Mouse (Mus musculus) bone marrow, adult 2 months (tissue): ENCODE data around the gene C2cd5. TPM values are rescaled to one million over a fixed set of nuclear protein-coding genes. Genes with fewer than 3 reads are reported as not detected.
"Not testable (repeated sequence)": the region's sequence is repeated elsewhere in the genome, so short reads cannot be mapped to it uniquely, and the experiment has no call there.

Experiments
- H3K27ac ChIP-seq: fragments of 200-500 bp; 2 replicates; pipeline ENCODE4 v1.5.1; 2012; ENCODE audit warnings: low read depth, mild to moderate bottlenecking, control low read depth, inconsistent platforms, low read length; ENCODE audit not compliant: control insufficient read depth, poor library complexity, insufficient read depth
- H3K4me1 ChIP-seq: fragments of 200-500 bp; 2 replicates; pipeline ENCODE4 v1.6.1; 2011; ENCODE audit warnings: low read length; ENCODE audit not compliant: control insufficient read depth, insufficient read depth
- H3K4me3 ChIP-seq: fragments of 200-500 bp; replicated peaks from 2 replicates; pipeline ENCODE3; 2011; ENCODE audit warnings: mild to moderate bottlenecking, low read depth, low read length, control low read depth; ENCODE audit not compliant: control insufficient read depth
- CTCF ChIP-seq: fragments of 200-500 bp; IDR thresholded peaks from 2 replicates; pipeline ENCODE4 v1.5.1; 2011; ENCODE audit warnings: low read length, control low read depth; ENCODE audit not compliant: control insufficient read depth, insufficient read depth
- POLR2A ChIP-seq: fragments of 200-500 bp; IDR thresholded peaks from 2 replicates; pipeline ENCODE4 v1.6.1; 2011; ENCODE audit warnings: low read depth, mild to moderate bottlenecking, control low read depth, low read length, borderline replicate concordance; ENCODE audit not compliant: control insufficient read depth
- WGBS: fragments of 180-500 bp; shearing (Covaris S2); methylation state at CpG from one replicate; pipeline ENCODE4 v1.1.7; 2018; 5-methylcytosine and 5-hydroxymethylcytosine counted together
- polyA plus RNA-seq: library from polyadenylated mRNA; stranded (reverse); fragments of >200 nt; gene quantifications from 2 replicates; pipeline ENCODE4 v1.2.4, GENCODE M21; 2011; ENCODE audit warnings: low replicate concordance; ENCODE audit not compliant: missing spikeins, insufficient read depth, insufficient read length

Gene C2cd5
- polyA plus RNA-seq, 1 experiment: 26.5 TPM

DNA sequence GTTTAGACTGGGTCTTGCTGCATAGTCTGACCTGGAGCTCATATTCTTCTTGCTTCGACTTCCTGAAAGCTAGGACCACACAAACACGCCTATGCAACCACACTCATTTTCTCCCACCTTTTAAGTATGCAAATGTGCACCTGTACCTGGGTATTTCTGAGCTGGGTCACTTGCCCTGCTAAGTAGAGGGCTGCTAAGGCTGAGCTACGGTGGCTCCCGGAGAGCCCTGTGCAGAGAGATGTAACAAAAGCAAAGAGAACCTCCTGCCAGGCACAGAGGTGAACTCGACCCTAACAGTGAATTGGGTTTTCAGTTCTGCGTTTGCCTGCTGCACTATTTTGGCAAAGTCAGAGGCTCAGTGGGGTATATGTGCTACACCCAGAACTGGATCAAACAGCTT, 112.3 kb downstream of the C2cd5 start:
- TF ChIP-seq CTCF (no peak), POLR2A (no peak)
- no peak overlapping the region for H3K4me3 ChIP-seq
- H3K4me1 ChIP-seq: peaks cover 2% of the 10 kb centered on the region; the same call in 1 of the 2 replicates
- WGBS: 73% methylated on average over 6 of the region's 6 CpGs
- no peak overlapping the region for H3K27ac ChIP-seq

GRCm38 (mm10) chr6:142986706-142987105, 113.2 kb downstream of the C2cd5 start:
- H3K4me1 ChIP-seq, H3K4me3 ChIP-seq, H3K27ac ChIP-seq: not testable (repeated sequence)
- WGBS: 83% methylated on average over 9 of the region's 9 CpGs

DNA sequence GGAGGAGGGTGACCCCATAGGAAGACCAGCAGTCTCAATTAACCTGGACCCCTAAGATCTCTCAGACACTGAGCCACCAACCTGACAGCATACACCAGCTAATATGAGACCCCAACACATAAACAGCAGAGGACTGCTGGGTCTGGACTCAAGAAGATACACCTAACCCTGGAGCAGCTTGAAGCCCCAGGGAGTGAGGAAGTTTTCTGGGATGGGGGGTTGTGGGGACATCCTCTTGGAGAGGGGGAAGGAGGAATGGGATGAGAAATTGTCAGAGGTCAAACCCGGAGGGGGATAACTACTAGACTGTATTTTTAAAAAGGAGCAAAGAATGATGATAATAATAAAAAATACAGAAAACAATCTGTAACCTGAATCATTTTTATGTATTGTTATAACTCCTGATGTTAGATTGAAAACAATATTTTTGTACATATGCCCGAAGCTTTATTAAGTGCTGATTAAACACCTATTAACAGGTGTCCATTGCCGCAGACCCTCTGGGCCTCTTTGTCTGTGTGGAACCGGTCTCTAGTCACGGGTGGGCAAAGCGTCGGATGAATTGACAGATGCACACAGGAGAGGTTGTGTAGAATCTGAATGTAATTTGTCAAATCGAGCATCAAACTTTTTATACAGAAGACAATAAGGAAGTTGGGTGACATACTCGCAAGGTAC, 114.2 kb downstream of the C2cd5 start:
- H3K27ac ChIP-seq, H3K4me3 ChIP-seq, H3K4me1 ChIP-seq: not testable (repeated sequence)
- 85% methylated on average over 9 of the region's 9 CpGs for WGBS

GRCm38 (mm10) chr6:142979665-142980660, 120.0 kb downstream of the C2cd5 start:
- 40% methylated on average over 6 of the region's 6 CpGs for WGBS
- Histone ChIP-seq H3K4me1 (no peaks in the 10 kb centered on the region), H3K4me3 (no peak overlapping the region), H3K27ac (no peak overlapping the region)
- TF ChIP-seq CTCF: no peak
- no peak for TF ChIP-seq POLR2A

DNA sequence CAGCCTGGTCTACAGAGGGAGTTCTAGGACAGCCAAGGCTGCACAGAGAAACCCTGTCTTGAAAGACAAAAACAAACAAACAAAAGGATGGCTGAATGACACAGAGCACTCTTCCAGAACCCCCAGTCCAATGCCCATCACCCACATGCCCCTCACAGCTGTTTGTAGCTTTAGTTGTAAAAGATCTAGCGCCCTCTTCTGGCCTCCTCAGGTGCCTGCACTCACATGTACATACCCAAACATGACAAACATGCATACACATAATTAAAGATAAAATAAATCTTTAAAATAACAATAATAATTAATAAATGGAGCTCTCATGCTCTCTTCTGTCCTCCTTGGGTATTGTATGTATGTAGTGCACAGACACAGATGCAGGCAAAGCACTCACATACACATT, 122.7 kb downstream of the C2cd5 start:
- 73% methylated on average over 1 of the region's 1 CpGs for WGBS
- Histone ChIP-seq H3K4me1 (no peaks in the 10 kb centered on the region), H3K4me3 (no peak overlapping the region), H3K27ac (no peak overlapping the region)
- TF ChIP-seq POLR2A (no peak), CTCF (no peak)

DNA sequence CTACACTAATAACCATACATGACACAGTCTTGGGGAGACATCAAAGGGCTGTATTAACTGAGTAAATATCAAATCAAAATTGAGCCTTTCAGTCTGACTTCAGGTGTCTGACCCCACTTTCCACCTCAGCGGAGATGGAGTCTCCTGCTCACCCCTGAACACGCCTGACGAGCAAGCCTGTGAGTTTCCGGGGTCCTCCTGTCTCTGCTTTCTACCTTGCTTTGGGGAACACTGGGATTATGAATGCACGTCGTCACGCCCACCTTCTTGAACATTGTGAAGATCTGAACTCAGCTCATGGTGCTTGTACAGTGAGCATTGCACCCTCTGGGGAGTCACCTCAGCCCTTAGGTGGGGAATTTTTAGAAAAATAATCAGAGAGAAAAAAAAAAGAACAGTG, 126.7 kb downstream of the C2cd5 start:
- Histone ChIP-seq H3K4me3 (no peak overlapping the region), H3K4me1 (no peaks in the 10 kb centered on the region), H3K27ac (no peak overlapping the region)
- TF ChIP-seq POLR2A (no peak), CTCF (no peak)
- WGBS: 85% methylated on average over 7 of the region's 7 CpGs

DNA sequence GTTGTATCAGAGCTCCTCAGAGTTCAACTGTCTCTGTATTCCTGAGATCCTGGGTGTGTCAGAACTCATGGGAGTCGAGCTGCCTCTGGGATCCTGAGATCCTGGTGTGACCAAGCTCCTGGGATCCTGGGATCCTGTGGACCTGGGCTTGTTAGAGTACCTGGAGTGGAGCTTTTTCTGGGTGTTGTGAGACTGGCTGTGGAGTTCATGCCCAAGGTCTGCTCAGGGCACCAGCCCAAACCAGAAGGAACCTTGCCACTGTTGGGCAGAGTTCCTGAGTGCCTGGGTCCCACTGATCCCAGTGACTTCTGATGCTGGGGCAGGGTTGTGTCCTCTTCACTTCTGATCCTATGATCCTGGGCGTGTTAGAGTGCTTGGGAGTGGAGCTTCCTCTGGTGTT, 127.7 kb downstream of the C2cd5 start:
- TF ChIP-seq POLR2A: no peak
- no peak for TF ChIP-seq CTCF
- 54% methylated on average over 2 of the region's 2 CpGs for WGBS

DNA sequence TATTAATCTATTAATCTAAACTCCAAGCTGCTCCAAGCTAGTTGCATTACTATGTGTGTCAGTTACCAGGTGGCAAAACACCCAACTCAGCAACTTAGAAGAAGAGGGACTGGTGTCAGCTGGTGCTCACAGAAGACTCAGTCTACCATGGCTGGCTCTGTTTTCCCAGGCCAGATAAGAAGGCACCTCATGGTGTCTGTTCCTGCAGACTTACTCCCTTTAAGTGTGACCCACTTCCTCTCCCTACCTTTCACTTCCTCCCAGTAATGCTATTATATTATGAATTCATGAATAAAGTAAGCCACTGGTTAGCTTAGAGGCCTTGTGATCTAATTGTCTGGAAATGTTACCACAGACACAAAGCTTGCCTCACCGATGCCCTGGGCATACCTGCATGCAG, 132.5 kb downstream of the C2cd5 start:
- Histone ChIP-seq H3K27ac (no peak overlapping the region), H3K4me3 (no peak overlapping the region), H3K4me1 (peaks cover 1% of the 10 kb centered on the region; the same call in 1 of the 2 replicates)
- TF ChIP-seq CTCF (no peak), POLR2A (no peak)
- WGBS: 77% methylated on average over 1 of the region's 1 CpGs

More for the DNA sequence above, 127.7 kb downstream of the C2cd5 start:
- H3K4me3 ChIP-seq: no peak overlapping the region
- no peak overlapping the region for H3K27ac ChIP-seq
- H3K4me1 ChIP-seq: peaks cover 1% of the 10 kb centered on the region; the same call in 1 of the 2 replicates
